Mouse (Mus musculus) spleen, adult 2 months (tissue): Measurements from ENCODE around the gene Olfr1234. TPM values are rescaled to one million over a fixed set of nuclear protein-coding genes. Genes with fewer than 3 reads are reported as not detected.

Experiments
- DNase-seq, 2 experiments: peaks; one replicate each; pipeline versions ENCODE4 v3.0.0 to v3.0.0-alpha.2; 2012 to 2021; ENCODE audit warnings: low spot score in 2 of 2, low read depth in 1 of 2
- H3K27ac ChIP-seq: fragments of 200-500 bp; 2 replicates; pipeline ENCODE4 v1.5.1; 2012; ENCODE audit warnings: low read length, inconsistent platforms; ENCODE audit not compliant: insufficient read depth
- H3K27me3 ChIP-seq: fragments of 200-500 bp; 2 replicates; pipeline ENCODE4 v1.6.1; 2012; ENCODE audit warnings: mild to moderate bottlenecking, moderate library complexity, low read length, inconsistent platforms; ENCODE audit not compliant: control insufficient read depth, insufficient read depth
- H3K36me3 ChIP-seq: fragments of 200-500 bp; 2 replicates; pipeline ENCODE4 v1.6.1; 2012; ENCODE audit warnings: mild to moderate bottlenecking, low read length, inconsistent platforms; ENCODE audit not compliant: control insufficient read depth, insufficient read depth
- H3K4me1 ChIP-seq: fragments of 200-500 bp; 2 replicates; pipeline ENCODE4 v1.6.1; 2011; ENCODE audit warnings: inconsistent platforms; ENCODE audit not compliant: control insufficient read depth, insufficient read depth, insufficient read length
- H3K4me3 ChIP-seq: fragments of 200-500 bp; 2 replicates; pipeline ENCODE4 v1.5.1; 2011; ENCODE audit warnings: mild to moderate bottlenecking, inconsistent platforms; ENCODE audit not compliant: insufficient read depth, insufficient read length; ENCODE audit errors: extremely low read depth
- CTCF ChIP-seq: fragments of 200-500 bp; IDR thresholded peaks from 2 replicates; pipeline ENCODE4 v1.5.1; 2011; ENCODE audit warnings: mild to moderate bottlenecking, inconsistent platforms; ENCODE audit not compliant: insufficient read depth, insufficient read length, insufficient replicate concordance; ENCODE audit errors: extremely low read depth
- POLR2A ChIP-seq: fragments of 200-500 bp; IDR thresholded peaks from 2 replicates; pipeline ENCODE4 v1.6.1; 2011; ENCODE audit warnings: low read depth, low read length, inconsistent platforms
- WGBS: fragments of 180-500 bp; shearing (Covaris S2); methylation state at CpG from one replicate; pipeline ENCODE4 v1.1.7; 2018; 5-methylcytosine and 5-hydroxymethylcytosine counted together
- polyA plus RNA-seq: library from polyadenylated mRNA; depleted of rRNA; stranded (reverse); fragments of >200 nt; gene quantifications from 2 replicates; pipeline ENCODE4 v1.2.3, GENCODE M21; 2012; rRNA removed

Gene Olfr1234
- polyA plus RNA-seq: not detected in 2 replicates

DNA sequence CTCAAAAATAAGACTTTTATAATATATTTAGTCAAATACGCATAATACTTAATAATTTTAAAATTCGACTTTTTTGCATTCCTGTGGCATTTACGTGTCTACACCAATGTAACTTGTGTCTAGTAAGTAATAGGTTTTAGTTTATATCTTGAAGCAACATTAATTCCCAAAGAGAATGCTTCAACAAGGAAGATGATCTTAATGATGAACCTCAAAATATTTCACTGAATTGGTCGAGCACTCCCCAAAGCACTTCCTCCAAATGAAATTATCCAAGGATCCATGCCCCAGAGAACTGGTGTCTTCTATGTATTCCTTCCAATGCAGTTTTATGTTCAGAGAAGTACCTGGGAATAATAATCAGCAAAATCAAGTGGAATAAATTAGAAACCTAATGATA lies at the start of gene Olfr1234:
Gene Olfr1234 (minus strand): TSS at position 101 of the 400 bp plus-strand sequence.
- TF ChIP-seq CTCF: no peak
- no peak for TF ChIP-seq POLR2A
- 85% methylated on average over 4 of the region's 4 CpGs for WGBS
- DNase-seq: no peak
- Histone ChIP-seq H3K4me3 (no peak within 1 kb of the TSS), H3K36me3 (no peaks in the 10 kb centered on the region), H3K27me3 (no peaks in the 10 kb centered on the region), H3K27ac (no peak within 1 kb of the TSS), H3K4me1 (no peaks in the 10 kb centered on the region)

DNA sequence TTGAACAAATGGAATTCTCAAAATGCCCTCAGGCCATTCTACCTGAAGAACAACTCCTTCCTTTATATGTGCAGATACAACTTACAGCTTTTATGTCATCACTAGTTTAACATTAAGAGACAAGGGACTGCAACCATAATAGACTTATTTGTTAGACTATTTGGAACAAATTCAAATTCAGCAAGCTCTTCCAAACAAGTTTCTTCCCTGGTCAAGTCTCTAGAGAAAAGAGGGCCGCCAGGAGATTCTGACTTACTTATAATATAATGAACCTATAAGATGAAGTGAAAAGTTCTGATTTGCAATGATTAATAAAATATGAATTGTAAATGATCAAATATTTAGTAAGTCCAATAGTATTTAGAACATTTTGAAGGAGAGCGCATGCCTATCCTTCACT lies 44.9 kb upstream of the Olfr1234 start, which contains the start of gene Olfr1238:
Gene Olfr1238 (minus strand): TSS at position 101 of the 400 bp plus-strand sequence.
- Histone ChIP-seq H3K27me3 (no peaks in the 10 kb centered on the region), H3K4me1 (no peaks in the 10 kb centered on the region), H3K27ac (no peak within 1 kb of the TSS), H3K4me3 (no peak within 1 kb of the TSS), H3K36me3 (no peaks in the 10 kb centered on the region)
- DNase-seq: no peak
- 92% methylated on average over 2 of the region's 2 CpGs for WGBS
- TF ChIP-seq CTCF (no peak), POLR2A (no peak)

DNA sequence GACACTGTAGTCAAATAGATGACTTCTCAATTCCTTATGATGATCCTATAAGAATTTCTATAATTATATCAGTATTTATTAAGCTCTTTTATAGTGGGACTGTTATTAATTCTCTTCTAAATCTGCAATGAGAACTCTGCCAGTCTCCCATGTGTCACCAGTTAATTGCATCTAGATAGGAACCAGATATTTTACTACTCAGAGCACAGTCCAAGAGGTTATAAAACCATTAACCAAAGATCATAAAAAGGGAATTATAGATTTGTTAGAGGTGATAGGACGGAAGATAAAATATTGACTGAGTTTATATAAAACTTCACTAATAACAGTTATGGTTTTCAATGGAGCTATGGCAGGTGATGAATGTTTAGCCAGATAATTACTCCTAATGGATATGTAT lies 36.2 kb upstream of the Olfr1234 start:
- no peaks in the 10 kb centered on the region for H3K27me3 ChIP-seq
- no peaks in the 10 kb centered on the region for H3K36me3 ChIP-seq
- TF ChIP-seq POLR2A: no peak
- no peak for TF ChIP-seq CTCF
- H3K27ac ChIP-seq: no peak overlapping the region
- WGBS: 81% methylated on average over 1 of the region's 1 CpGs
- H3K4me1 ChIP-seq: no peaks in the 10 kb centered on the region
- no peak for DNase-seq
- H3K4me3 ChIP-seq: no peak overlapping the region

DNA sequence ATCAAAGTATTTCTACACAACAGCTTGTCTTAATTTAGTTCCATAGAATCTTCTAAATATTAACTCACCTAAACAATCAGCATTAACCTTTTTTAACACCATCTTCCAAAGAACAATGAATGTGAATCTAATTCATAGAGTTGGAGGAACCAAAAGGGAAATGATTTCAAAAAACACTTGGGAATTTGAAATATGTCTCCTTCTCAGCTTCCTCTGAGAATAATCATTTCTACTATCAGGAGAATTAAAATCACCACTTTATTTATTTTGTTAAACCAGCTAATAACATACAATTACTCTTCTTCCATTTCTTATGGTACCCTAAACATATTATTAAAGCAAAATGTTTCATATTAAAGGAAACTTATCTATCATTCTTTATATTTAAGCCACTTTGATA lies 22.4 kb downstream of the Olfr1234 start, which contains the start of gene Olfr1233:
Gene Olfr1233 (minus strand): TSS at position 101 of the 400 bp plus-strand sequence.
- Histone ChIP-seq H3K27ac (no peak within 1 kb of the TSS), H3K4me1 (no peaks in the 10 kb centered on the region), H3K27me3 (no peaks in the 10 kb centered on the region), H3K4me3 (no peak within 1 kb of the TSS), H3K36me3 (no peaks in the 10 kb centered on the region)
- no peak for TF ChIP-seq CTCF
- TF ChIP-seq POLR2A: no peak
- no peak for DNase-seq

DNA sequence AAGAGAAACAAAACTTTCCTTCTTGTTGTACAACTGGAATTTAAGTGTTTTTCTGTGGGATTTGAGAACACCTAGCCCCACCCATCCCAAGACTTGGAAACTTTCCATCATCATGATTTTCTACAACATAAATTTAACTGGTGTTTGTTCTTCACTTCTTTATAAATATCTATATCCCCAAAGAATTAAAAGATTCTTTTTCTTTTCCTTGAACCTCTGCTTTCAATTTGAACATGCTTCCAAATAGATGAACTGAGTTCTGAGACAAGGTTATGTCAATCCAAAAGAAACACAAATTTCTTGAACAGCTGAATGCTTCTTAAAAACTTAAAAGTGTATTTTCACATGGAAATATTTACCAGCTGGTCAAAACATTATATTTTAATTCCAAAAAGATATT lies 35.1 kb downstream of the Olfr1234 start, which contains the start of gene Olfr1232:
Gene Olfr1232 (minus strand): TSS at position 101 of the 400 bp plus-strand sequence.
- no peaks in the 10 kb centered on the region for H3K36me3 ChIP-seq
- no peak within 1 kb of the TSS for H3K27ac ChIP-seq
- H3K27me3 ChIP-seq: no peaks in the 10 kb centered on the region
- TF ChIP-seq CTCF: no peak
- TF ChIP-seq POLR2A: no peak
- H3K4me1 ChIP-seq: no peaks in the 10 kb centered on the region
- H3K4me3 ChIP-seq: no peak within 1 kb of the TSS
- DNase-seq: no peak

Other genes starting within 250 kb of the Olfr1234 start
- gene Olfr1221, start 247.6 kb downstream of the Olfr1234 start, polyA plus RNA-seq: not detected in 2 replicates
- gene Olfr1222, start 231.8 kb downstream of the Olfr1234 start, polyA plus RNA-seq: not detected in 2 replicates
- not detected in 2 replicates for gene Olfr1223, start 213.3 kb downstream of the Olfr1234 start, polyA plus RNA-seq
- not detected in 2 replicates for gene Olfr1224-ps1, start 200.8 kb downstream of the Olfr1234 start, polyA plus RNA-seq
- not detected in 2 replicates for gene Olfr1225, start 190.2 kb downstream of the Olfr1234 start, polyA plus RNA-seq
- gene Olfr1226, start 164.8 kb downstream of the Olfr1234 start, polyA plus RNA-seq: not detected in 2 replicates
- not detected in 2 replicates for gene Olfr1228, start 110.8 kb downstream of the Olfr1234 start, polyA plus RNA-seq
- not detected in 2 replicates for gene Olfr1229, start 76.9 kb downstream of the Olfr1234 start, polyA plus RNA-seq
- gene Olfr1230, start 67.6 kb downstream of the Olfr1234 start, polyA plus RNA-seq: not detected in 2 replicates
- gene Olfr1231, start 57.8 kb downstream of the Olfr1234 start, polyA plus RNA-seq: not detected in 2 replicates
- not detected in 2 replicates for gene Olfr1232, start 35.2 kb downstream of the Olfr1234 start, polyA plus RNA-seq
- not detected in 2 replicates for gene Olfr1233, start 22.5 kb downstream of the Olfr1234 start, polyA plus RNA-seq
- gene Olfr1238, start 44.8 kb upstream of the Olfr1234 start, polyA plus RNA-seq: not detected in 2 replicates
- not detected in 2 replicates for gene Olfr1239, start 55.5 kb upstream of the Olfr1234 start, polyA plus RNA-seq
- not detected in 2 replicates for gene Olfr1240, start 78.1 kb upstream of the Olfr1234 start, polyA plus RNA-seq
- not detected in 2 replicates for gene Olfr1241, start 122.3 kb upstream of the Olfr1234 start, polyA plus RNA-seq
- gene Olfr1242, start 133.5 kb upstream of the Olfr1234 start, polyA plus RNA-seq: not detected in 2 replicates
- not detected in 2 replicates for gene Olfr1243, start 166.6 kb upstream of the Olfr1234 start, polyA plus RNA-seq
- gene Olfr1245, start 213.6 kb upstream of the Olfr1234 start, polyA plus RNA-seq: not detected in 2 replicates
- not detected in 2 replicates for gene Olfr1246, start 228.3 kb upstream of the Olfr1234 start, polyA plus RNA-seq
- not detected in 2 replicates for gene Olfr1247, start 249.3 kb upstream of the Olfr1234 start, polyA plus RNA-seq